Mouse (Mus musculus) ES-CJ7 (cell line): ENCODE measurements around the gene Majin.

Experiments
- DNase-seq: peaks from one replicate; pipeline ENCODE4 v3.0.0; 2011; ENCODE audit warnings: low read depth, low spot score

The Majin gene

DNA sequence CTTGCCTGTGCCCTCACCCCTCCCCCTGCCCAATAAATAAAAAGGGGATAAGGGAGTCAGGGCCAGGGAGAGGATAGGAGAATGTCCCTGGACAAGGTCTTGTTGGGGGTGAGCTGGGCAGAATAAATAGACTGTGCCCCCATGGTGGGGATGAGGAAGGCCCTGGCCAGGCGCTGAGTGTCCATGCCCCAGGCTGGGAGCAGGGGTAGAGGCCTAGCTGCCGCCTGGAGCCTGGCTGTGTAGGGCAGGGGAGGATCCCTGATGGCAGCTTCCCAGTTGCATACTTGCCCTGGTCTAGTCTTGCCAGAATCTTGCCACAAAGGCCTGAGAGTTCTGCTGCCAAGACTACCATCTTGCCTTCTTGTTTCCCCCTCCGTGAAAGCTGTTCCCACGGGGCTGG, 43.7 kb downstream of the Majin start:
- DNase-seq, result no peak

GRCm38 (mm10) chr19:6230411-6230810, 46.2 kb downstream of the Majin start:
- DNase-seq, result no peak

DNA sequence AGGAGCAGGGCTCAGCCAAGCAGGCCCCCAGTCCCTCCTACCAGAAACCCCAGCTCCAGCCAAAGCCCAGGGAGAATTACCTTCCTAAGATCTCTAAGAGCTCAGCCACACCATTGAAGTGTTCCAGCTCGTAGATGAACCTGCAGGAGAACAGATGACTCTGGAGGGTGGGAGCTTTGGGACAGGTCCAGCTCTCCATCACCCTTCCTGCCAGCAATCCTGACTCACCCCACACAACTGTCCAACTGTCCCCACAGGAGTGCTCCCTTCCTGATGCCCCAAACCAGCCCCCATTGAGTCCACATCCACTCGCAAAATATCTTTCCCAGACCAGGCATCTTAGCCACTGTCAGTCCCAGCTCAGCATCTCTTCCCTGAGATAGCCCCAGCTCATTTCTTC, 46.8 kb downstream of the Majin start:
- DNase-seq, result no peak

GRCm38 (mm10) chr19:6233647-6234046, 49.5 kb downstream of the Majin start:
- no peak for DNase-seq

- no peak for DNase-seq
These were observed 50.3 kb downstream of the Majin start for GRCm38 (mm10) chr19:6234337-6235083.

- peak; percentile 86 for DNase-seq
These were observed 51.2 kb downstream of the Majin start, which contains the start of gene Ppp2r5b for GRCm38 (mm10) chr19:6235084-6236052. Ppp2r5b (minus strand) TSS chr19:6235872.

- peak; percentile 90 for DNase-seq
These were observed 51.9 kb downstream of the Majin start for GRCm38 (mm10) chr19:6236053-6236441.

- DNase-seq, result no peak
These were observed 52.7 kb downstream of the Majin start for GRCm38 (mm10) chr19:6236842-6237241.

DNA sequence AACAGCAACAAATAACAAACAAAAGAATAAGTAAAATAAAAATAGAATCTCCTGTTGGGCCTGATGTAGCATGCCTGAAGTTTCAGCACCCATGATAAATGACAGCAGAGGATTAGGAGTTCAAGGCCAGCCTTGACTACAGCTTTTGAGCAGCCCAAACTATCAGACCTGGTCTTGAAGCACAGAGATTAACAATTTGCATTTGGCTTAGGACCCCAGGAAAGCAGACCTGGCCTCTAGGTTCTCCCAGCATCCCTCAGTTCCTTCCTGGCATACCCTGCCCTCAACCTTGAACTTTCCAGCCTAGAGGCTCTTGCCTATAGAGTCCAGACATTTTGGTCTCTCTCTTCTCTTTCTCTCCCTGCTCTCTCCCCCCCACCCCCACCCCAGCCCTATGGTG, 54.6 kb downstream of the Majin start:
- DNase-seq, result peak; percentile 74

- DNase-seq, result peak; percentile 46
These were observed 55.9 kb downstream of the Majin start for GRCm38 (mm10) chr19:6240136-6240535.

DNA sequence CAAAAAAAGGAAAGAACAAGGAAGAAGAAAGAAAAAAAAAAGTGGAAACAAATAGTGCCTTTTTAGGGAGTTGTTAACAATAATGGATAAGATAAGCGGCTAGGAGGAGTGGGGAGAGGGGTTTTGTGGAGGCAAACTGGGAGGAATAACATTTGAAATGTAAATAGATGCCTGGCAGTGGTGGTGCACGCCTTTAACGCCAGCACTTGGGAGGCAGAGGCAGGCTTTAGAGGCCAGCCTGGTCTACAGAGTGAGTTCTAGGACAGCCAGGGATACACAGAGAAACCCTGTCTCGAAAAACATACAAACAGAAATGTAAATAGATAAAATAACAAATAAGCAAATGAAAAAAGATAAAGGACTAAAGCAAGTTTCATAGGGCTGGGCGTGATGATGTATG, 56.5 kb downstream of the Majin start:
- DNase-seq, result peak; percentile 69

- peak; percentile 100 for DNase-seq
These were observed 57.3 kb downstream of the Majin start, which contains the start of gene Atg2a for GRCm38 (mm10) chr19:6241274-6242107. Atg2a (plus strand) TSS chr19:6241668.

- peak; percentile 89 for DNase-seq
These were observed 58.1 kb downstream of the Majin start for GRCm38 (mm10) chr19:6242281-6242680.

DNA sequence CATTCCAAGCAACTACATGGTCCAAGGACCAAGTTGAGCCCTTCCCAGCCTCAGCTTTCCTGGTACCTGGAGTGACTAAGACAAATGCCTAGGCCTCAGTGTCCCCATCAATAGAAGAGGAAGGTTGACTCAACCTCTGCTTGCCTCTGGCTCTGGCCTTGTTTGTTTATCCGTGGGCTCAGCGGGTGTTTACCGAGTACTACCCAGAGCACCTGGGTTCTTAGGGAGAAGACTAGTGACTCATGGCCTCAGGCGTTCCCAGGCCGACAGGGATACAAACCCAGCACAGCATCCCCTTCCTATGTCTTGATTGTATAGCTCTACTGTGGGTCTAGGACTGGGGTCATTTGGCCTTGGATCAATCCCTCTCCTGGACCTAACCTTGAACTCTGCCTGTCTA, 59.0 kb downstream of the Majin start:
- DNase-seq, result no peak

- DNase-seq, result no peak
These were observed 61.6 kb downstream of the Majin start for GRCm38 (mm10) chr19:6245806-6246205.

- DNase-seq, result peak; percentile 73
These were observed 63.5 kb downstream of the Majin start for GRCm38 (mm10) chr19:6247526-6248300.

- DNase-seq, result no peak
These were observed 68.8 kb downstream of the Majin start for GRCm38 (mm10) chr19:6253021-6253420.

DNA sequence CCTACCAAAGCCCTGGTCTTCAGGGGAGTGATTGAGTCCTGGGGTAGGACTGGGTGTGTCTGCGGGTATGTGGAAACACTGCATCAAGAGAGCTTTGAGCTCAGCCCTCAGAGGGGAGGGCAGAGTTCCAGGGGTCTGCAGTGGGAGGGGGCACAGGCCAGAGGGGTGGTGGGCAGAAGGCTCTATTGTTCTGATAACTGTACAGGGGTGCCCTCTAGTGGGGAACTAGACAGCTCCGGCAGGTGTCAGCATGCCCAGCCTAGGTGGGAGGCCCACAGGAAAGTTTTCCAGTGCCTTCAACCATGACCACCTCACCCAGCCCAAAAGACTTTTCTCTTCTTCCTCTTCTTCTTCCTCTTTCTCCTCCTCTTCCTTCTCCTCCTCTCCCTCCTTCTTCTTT, 76.2 kb downstream of the Majin start:
- DNase-seq, result peak; percentile 52

DNA sequence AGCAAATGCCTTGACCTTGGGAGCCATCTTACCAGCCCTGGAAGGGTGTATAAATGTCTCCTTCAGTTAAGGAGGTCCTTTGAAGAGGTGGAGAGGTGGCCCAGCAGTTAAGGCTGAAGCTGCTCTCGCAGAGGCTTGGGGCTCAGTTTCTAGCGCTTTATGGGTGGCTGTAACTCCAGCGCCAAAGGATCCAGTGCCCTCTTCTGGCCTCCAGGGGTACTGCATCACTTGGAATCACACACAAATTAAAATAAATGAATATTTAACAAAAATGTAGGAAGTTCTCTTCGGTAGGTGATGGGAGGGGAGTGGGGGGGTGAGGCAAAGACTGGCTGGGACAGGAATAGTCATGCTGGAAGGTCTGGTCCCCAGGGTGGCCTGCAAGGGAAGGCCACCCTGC, 76.8 kb downstream of the Majin start:
- peak; percentile 48 for DNase-seq

GRCm38 (mm10) chr19:6261379-6261778, 77.2 kb downstream of the Majin start:
- no peak for DNase-seq

- peak; percentile 83 for DNase-seq
These were observed 78.0 kb downstream of the Majin start for GRCm38 (mm10) chr19:6262222-6262621.
